Mouse (Mus musculus) cerebellum, postnatal 14 days (tissue): ENCODE measurements around the gene Poldip2.

Experiments used
- DNase-seq, 2 experiments: peaks; one replicate each; pipeline ENCODE4 v3.0.0; 2021; ENCODE audit warnings: mixed read lengths in 2 of 2

The Poldip2 gene

DNA sequence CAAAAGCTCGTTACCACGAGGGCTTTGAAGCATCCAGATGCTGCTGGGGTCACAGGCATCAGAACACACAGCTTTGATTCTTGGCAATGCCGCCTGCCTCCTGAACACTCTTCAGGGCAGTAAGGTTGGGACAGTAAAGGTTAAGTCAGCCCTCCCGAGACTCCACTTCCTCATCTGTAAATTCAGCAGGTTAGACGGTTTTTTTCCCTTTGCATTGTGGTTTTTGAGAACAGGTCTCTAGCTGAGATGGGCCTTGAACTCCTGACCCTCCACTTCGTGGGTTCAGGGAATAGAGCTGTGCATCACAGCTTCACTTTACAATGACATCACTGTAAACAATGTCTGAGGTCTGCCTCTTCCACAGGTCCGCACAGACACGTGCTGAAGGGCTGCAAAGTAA is 33.2 kb downstream of the Poldip2 start:
- DNase-seq: no peak

DNA sequence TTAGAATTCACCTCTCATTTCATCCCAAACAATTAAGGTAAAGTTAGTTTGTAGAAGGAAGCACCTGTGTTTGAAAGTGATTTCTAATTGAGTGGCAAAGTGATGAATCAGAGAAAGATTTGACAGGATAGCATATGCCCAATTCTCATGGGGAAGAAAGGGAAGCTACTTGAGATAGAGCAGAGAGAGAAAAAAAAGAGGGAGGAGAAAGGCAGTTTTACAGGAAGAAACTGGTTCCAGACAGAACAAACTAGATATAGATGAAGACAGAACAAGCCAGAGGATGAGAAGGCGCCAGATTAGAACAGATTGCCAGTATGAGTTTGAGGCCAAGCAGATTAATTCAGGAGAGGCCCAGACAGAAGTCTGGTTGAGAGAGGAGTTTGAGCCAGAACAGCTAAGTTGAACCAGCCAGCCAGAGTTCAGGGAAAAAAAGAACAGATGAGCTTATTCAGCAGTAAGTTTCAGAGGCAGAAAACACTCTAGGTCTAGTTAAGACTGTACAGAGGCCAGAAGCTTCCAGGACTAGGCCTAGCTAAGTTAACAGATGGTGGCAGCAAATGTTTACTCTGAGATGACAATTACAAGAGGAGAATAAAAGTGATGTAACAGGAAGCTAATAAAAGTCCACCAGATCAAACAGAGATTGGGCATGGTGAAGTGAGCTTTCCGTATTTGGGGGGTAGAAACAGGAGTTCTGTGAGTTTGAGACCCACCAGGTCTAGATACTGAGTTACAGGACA is 35.9 kb downstream of the Poldip2 start:
- DNase-seq: no peak

GRCm38 (mm10) chr11:78549491-78549987 is 37.5 kb downstream of the Poldip2 start:
- no peak for DNase-seq

DNA sequence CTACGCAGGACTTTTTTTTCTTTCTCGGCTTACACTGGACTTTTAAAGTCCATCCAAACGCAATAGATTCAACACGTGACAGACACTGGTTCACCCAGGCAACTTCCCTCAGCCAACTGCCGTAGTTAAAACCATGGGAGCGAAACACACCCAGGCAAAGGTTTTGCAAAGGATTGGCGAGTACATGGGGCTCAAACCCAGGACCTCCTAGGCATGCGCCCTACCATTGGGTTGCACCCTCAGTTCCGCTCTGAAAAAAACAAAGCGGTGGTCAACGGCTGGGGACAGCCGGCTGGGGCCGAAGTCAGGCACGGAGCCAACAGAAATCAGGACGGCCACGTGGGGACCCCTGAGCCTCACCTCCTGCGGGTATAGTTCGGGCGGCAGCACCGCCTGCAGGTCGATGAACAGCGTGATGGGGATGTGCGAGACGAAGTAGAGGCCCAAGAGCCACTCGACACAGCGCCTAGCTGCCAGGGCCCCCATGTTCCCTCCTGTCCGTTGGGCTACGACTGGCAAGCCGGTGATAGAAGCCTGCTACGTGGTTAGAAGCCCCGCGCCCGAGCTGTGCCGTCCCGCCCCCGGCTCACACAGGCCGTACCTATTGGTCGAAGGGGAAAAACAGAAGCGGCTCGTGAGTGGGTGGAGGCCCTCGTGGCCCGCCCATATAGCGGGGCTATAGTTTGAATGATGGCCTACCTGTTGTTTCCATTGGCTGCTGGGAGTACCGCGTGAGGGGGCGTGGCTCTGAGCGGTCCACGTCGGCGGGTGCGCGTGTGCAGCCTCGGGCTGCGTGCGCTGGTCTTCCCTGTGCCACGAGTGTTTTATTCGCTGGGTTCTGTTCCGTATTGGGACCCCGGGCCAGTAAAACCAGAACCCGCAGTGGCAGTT is 38.4 kb downstream of the Poldip2 start, which contains the start of gene Tmem97:
Tmem97 (minus strand) TSS at position 610 of the 891 bp plus-strand sequence.
- peak; percentile 95 to 96 for DNase-seq

DNA sequence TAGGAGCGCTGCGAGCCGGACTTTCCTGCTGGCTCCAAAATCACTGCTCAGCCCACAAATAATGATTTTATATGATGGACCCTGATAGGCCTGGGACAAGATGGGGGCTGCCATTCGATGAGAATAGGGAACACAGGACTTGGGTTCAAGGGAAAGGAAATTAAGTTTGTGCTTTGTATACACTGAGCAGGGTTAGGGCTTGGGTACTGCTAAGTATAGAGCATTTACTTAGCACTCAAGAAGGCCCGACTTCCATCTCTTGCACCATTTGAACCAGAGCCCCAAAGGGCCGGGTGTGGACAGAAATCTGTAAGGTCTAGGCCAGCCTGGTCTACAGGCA is 39.0 kb downstream of the Poldip2 start:
- no peak for DNase-seq

- no peak for DNase-seq
These were observed 43.6 kb downstream of the Poldip2 start for GRCm38 (mm10) chr11:78555623-78556022.

GRCm38 (mm10) chr11:78556070-78556469 is 44.1 kb downstream of the Poldip2 start:
- no peak for DNase-seq

- DNase-seq: no peak
These were observed 45.2 kb downstream of the Poldip2 start for GRCm38 (mm10) chr11:78557241-78557640.

DNA sequence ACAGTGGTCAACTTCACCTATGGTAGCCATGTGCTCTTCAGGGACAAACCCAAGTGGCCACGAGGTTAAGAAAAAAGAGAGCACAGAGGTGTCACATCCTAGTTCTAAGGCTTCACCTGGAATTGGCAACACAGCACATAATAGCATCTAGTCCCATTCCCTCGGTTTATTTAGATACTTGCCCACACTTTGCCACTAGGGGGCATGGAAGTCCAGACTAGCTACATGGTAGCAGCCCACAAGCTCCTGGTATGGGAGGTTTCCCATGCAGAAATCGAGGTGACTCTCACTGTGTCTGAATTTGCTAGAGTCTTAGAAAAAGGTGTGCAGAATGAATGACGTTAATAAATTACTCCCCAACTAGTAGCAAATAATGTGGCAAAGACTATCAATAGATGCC is 48.5 kb downstream of the Poldip2 start:
- DNase-seq: peak; percentile 86 to 90

DNA sequence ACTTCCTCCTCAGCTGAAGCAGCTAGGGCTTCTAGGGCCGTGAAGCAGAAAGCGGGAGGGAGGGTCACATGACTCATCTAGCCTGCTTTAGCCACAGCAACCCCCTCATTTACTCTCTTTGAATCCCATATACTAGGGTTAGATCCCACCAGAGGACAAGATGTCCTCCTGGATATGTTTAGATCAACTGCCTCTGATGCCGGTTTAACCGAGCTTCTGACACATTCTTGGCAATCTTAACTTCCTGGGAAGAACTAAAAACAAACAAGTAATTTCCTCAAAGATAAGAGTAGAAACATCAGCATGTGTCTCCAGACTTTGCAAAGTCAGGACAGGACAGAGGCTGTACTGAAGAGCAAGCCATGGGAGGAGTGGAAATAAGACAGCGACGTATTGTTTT is 54.8 kb downstream of the Poldip2 start:
- no peak for DNase-seq

DNA sequence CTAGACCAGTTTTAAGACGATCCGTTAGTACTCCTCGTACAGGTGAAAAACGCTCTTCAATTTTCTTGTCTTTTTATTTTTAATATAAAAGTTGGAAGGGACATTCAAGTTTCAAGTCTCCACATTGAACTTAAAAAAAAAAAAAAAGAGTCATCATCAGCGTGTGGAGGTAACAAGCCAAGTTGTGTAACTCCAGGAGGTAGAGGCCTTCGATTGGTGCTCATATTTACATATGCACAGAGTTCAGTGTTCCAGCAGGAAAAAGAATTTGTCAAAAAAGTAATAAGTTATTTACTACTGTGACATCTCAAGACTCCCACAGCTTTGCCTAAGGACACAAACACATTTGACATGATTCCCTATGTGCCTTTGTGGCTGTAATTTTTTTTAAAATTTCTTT is 55.6 kb downstream of the Poldip2 start:
- no peak for DNase-seq

GRCm38 (mm10) chr11:78568827-78569226 is 56.8 kb downstream of the Poldip2 start:
- DNase-seq: no peak

DNA sequence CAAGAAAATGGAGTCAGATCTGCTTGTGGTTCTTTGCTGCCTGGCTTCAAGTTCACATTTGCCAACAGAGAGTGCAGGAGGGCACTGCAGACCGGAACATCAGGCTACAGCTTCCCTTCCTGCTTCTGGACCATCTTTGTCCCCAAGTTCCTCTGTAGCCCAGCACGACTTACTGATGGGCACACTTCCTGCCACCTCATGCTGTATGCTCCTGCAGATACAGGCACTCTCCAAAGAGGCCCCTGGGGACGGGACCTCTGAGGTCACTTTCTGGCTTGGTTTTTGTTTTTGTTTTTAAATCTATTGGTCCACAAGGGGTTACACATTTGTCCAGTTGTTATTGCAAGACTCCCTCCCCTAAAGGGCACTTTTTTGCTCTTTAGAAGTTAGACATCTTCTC is 57.8 kb downstream of the Poldip2 start:
- no peak for DNase-seq

DNA sequence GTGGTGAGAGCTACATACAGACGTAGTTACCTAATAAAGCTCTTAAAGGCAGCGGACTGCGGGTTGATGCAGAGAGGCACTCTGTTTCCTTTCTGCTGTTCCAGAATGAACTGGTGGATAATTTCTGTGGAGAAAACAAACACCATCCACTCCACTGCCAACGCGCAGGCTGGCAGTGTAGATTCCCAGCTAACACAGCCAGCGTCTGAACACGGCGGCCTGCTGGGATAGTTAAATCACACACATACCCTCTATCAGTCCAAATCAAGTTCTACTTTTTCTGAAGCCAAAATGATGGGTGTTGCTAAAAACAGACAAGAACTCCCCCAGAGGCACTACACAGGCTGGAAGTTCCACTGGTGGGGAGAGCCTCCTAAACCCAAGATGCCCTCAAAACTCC is 59.4 kb downstream of the Poldip2 start:
- no peak for DNase-seq

DNA sequence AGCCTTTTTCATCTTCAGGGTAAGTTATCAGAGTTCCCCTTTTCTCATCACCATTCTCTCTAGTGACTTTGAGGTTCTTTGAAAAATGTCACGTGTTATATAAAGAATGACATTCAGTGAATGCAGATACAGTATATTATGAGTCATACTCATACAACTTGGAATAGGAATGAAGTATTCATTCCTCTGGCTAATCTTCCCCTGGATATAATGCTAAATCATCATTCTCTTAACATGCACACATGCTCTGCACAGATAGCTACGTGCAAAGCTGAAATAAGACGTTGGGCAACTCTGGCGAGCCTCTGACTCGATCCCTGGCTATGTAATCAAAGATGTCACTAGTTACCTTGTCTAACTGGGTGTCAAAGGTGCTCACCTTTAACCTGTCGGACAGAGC is 59.9 kb downstream of the Poldip2 start:
- no peak for DNase-seq
